Mouse (Mus musculus) left cerebral cortex, adult 2 months (tissue): ENCODE data around the gene Rtn1. TPM values are rescaled to one million over a fixed set of nuclear protein-coding genes. Genes with fewer than 3 reads are reported as not detected.

Experiments used
- DNase-seq, 2 experiments: peaks; one replicate each; pipeline ENCODE4 v3.0.0; 2021 to 2022; ENCODE audit warnings: low spot score in 2 of 2, mixed read lengths in 1 of 2; ENCODE audit errors: extremely low spot score in 1 of 2
- H3K27ac ChIP-seq: fragments of 200-600 bp; 2 replicates; pipeline ENCODE4 v1.8.1; 2022
- H3K4me3 ChIP-seq: fragments of 200-600 bp; 2 replicates; pipeline ENCODE4 v1.8.1; 2022
- CTCF ChIP-seq: fragments of 200-600 bp; IDR thresholded peaks from 2 replicates; pipeline ENCODE4 v1.8.1; 2022; ENCODE audit warnings: antibody characterized with exemption, mild to moderate bottlenecking, moderate library complexity
- intact Hi-C: fragments of 180-260 bp; cut with DNase I; formaldehyde crosslinking; loops from one replicate; pipeline ENCODE4 v1.15.1; 2025
- total RNA-seq, 2 experiments: library from RNA; stranded (reverse); gene quantifications; 2 replicates each; pipeline ENCODE4 v1.2.3; 2021

Gene Rtn1
- total RNA-seq, 2 experiments from 2014 or later = 1,445 to 1,455 TPM

DNA sequence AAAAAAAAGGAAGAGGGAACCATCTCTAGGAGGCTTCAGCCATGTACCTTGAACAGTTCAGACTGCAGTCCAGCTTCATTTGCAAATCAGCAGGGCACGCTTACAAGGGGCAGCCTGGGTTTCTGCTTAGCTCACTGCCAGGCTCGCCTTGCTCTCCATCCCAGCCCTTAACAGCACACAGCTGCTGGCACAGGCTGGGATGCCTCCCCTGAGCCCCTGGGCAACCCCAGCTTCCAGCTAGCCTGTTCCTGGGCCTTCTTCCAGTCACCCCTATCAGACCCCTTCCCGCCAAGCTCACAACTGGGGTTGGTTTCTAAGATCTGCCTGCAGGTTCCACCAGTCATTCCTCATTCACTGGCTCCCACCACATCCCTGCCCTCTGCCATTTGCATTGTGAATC, 155.8 kb downstream of the Rtn1 start:
- intact Hi-C loops = no loop called here
- H3K4me3 ChIP-seq = no peak overlapping the region
- DNase-seq = peak in 1 of 2 experiments; percentile 9
- H3K27ac ChIP-seq = no peak overlapping the region
- no peak for TF ChIP-seq CTCF

DNA sequence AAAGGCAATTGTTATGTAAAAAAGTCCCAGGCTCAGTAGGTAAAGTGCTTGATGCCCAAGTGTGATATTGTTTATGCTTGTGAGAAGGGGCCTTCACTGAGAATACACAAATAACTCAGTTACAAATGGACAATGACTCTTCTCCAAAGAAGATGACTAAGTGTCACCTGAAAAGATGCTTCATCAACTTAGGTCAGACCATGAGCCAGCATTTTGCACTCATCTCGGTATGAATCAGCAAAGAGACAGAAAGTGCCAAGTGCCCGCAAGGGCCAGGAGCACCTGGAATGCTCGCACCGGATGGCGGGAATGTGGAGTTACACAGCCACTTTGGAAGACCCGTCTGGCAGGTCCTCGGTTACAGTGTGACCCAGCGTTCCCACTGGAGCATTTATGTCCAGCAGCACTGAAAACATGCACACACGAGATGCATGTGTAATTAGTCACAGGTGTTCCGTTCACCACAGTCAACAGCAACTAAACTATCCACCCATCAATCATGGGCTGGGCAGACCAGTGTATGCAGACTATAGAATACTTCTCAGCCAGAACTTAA, 156.9 kb downstream of the Rtn1 start:
- intact Hi-C loops = no loop called here
- H3K27ac ChIP-seq = no peak overlapping the region
- no peak for TF ChIP-seq CTCF
- H3K4me3 ChIP-seq = no peak overlapping the region
- DNase-seq = peak in 1 of 2 experiments; percentile 8

DNA sequence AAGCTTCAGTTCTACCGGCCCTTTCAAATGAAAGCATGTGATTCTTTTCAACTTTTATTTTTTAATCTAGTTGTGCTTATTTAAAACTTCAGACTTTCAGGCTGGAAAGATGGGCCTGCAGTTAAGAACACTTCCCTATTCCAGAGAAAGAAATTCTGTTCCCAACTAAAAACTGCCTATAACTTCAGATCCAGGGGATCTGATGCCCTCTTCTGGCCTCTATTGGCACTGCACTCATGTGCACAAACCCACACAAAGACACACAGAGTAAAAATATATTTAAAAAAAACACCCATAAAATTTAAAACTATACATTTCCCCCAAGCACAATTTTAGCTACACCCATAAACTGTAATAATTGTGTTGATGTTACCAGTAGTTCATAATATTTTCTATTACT, 163.9 kb downstream of the Rtn1 start:
- no peak overlapping the region for H3K4me3 ChIP-seq
- no peak overlapping the region for H3K27ac ChIP-seq
- peak; percentile 37 for TF ChIP-seq CTCF
- DNase-seq = no peak
- intact Hi-C loops = no loop called here

DNA sequence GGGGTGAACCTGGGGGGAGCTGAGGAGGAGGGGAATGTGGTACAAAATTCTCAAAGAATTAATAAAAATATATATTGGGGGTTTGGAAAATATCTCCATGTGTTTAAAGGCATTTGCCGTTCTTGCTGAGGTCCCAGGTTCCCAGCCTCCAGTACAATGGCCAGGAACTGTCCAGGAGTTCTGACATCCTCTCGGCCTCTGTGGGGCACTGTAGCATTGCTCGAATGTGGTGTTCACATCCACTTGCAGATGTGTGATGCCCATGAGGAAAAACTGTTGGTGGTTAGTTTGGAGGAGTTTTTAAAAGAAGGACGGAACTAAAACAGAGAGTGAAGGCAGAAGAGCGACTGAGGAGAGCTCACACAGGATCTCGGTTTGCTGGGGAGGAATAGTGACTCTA, 166.0 kb downstream of the Rtn1 start:
- no peak for DNase-seq
- TF ChIP-seq CTCF = peak; percentile 29
- H3K27ac ChIP-seq = no peak overlapping the region
- no peak overlapping the region for H3K4me3 ChIP-seq
- intact Hi-C loops = loop anchor here (2.0 kb wide), 1 partner anchor 14 kb away; no protein-coding TSS in a partner anchor

DNA sequence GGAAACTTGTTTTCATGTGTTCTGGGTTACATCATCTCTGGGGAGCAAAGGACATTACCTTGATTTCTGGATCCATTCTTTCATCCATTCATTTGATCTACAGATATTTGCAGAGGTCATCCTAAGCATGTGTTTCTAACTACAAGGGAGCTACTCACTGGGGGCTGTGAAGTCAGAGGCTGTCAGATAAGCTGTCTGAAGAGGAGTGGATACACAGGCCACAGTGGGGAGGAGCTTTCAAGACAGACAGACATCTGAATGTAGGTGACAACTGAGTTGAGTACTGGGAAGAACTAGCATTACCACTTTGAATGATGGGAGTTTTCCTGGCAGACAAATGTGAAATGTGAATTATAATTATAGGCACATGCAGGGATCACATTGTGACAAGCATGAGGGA, 168.3 kb downstream of the Rtn1 start:
- intact Hi-C loops = no loop called here
- H3K27ac ChIP-seq = peak overlapping the region; percentile 29; the same call in 1 of the 2 replicates
- TF ChIP-seq CTCF = no peak

DNA sequence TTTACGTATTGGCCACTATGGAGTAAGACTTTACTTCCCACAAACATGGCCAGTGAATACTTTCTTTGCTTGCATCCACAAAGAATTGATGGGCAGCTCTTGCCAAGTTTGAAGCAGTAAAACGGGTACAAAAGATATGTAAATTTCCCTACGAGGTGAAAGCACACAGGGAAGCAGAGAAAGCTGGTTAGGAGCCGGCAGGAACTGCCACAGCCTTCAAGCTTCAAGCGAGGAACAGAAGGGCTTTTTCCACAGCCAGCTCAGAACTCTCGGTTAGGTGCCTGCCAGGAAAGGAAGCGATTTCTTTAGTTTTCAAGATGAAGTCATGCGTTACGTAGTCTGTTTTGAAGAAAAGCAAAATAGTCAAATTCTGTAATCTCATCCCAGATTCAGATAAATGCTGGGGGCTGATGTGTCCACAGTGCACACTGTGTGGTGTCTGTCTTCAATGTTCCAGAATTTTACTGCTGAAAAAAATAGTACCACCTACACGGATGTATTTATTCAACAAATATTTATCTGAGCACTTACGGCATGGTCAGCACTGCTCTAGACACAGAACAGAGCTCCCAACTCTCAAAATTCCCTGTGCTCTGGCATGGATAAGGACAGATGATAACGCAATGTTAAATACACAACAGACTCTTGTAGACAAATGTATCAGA, 169.5 kb downstream of the Rtn1 start:
- TF ChIP-seq CTCF = no peak
- H3K4me3 ChIP-seq = no peak overlapping the region
- peak overlapping the region; percentile 68 for H3K27ac ChIP-seq
- intact Hi-C loops = loop anchor here (5.0 kb wide), 2 partner anchors 168 to 523 kb away; partner anchors contain the start of gene Rtn1
- peak in 1 of 2 experiments; percentile 48 for DNase-seq

More for the DNA sequence above, 168.3 kb downstream of the Rtn1 start:
- DNase-seq = no peak
- no peak overlapping the region for H3K4me3 ChIP-seq

- peak overlapping the region; percentile 86; the same call in 1 of the 2 replicates for H3K27ac ChIP-seq
- no peak for DNase-seq
- peak overlapping the region; percentile 83; the same call in 1 of the 2 replicates for H3K4me3 ChIP-seq
- intact Hi-C loops = loop anchor here (5.0 kb wide), 2 partner anchors 170 to 525 kb away; partner anchors contain the start of gene Rtn1
- TF ChIP-seq CTCF = no peak
These were observed 171.6 kb downstream of the Rtn1 start for GRCm38 (mm10) chr12:72237251-72237650.

DNA sequence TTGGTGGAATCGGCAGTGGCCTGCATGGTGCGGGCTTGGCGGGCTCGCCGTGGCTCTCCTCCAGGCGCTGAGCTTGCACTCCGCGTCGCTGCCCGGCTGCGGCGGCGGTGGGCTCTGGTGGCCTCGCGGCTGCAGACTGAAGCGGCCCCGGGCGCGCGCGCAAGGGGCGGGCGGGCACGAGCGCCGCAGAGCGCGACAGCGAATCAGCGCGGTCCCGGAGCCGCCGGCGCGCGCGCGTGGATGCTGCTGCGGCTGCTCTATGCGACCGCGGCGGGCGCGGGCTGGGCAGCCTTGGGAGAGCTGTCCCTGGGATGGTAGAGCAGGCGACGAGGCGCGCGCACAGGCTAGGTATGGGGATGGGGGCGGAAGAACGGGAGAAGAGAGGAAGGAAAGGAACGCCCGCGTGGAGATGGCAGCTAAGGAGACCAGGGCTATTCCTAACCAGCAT, 172.3 kb downstream of the Rtn1 start:
- TF ChIP-seq CTCF = no peak
- peak overlapping the region; percentile 83 for H3K4me3 ChIP-seq
- intact Hi-C loops = loop anchor here (1.0 to 5.0 kb wide), 3 partner anchors 49 to 526 kb away; partner anchors contain the start of gene Rtn1
- H3K27ac ChIP-seq = peak overlapping the region; percentile 93
- DNase-seq = peak; percentile 86 to 88

GRCm38 (mm10) chr12:72235621-72236351, 173.1 kb downstream of the Rtn1 start:
- H3K4me3 ChIP-seq = peak overlapping the region; percentile 83
- no peak for TF ChIP-seq CTCF
- H3K27ac ChIP-seq = peak overlapping the region; percentile 93
- intact Hi-C loops = loop anchor here (1.0 to 5.0 kb wide), 3 partner anchors 50 to 527 kb away; partner anchors contain the start of gene Rtn1
- DNase-seq = no peak

DNA sequence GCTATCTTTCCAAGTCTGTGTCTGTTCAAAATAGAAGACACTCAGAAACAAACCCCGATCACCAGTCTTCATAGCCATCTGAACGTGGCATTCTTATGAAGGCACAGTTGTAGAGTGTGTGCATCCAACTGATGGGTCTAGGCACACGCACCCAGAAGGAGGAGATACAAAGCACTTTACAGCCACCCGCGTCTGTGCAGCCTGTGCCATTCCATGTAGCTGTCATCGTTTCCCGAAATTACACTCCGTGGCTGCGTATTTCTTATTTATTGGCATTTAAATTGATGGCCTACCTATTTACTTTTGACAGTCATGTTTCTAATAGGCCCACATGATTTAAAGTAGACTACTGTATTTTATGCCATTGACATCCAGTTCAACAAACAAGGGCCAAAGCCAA, 173.9 kb downstream of the Rtn1 start:
- intact Hi-C loops = loop anchor here (5.0 kb wide), 2 partner anchors 172 to 527 kb away; partner anchors contain the start of gene Rtn1
- H3K27ac ChIP-seq = peak overlapping the region; percentile 93

DNA sequence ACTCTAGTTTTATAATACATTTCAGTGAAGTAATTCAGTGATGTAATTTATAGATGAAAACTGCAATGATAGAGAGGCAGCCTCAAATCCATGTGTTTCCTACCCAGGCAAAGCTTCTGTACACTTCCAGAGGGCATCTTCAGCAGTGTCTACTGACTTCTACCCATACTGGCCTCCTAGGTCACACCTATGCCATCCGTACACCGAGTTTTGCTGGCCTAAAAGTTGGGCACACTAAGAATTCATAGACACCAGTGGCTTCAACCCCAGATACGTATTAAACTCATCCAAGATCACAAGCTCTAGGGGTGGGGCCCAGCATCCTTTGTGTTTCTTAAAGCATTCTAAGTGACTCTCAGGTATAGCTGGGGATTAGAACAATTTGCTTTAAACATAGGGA, 174.7 kb downstream of the Rtn1 start:
- no peak for DNase-seq
- intact Hi-C loops = no loop called here
- TF ChIP-seq CTCF = no peak

More for the DNA sequence above, 173.9 kb downstream of the Rtn1 start:
- no peak for TF ChIP-seq CTCF
- H3K4me3 ChIP-seq = peak overlapping the region; percentile 83
- DNase-seq = no peak

More for the DNA sequence above, 174.7 kb downstream of the Rtn1 start:
- Histone ChIP-seq H3K27ac (peak overlapping the region; percentile 93), H3K4me3 (peak overlapping the region; percentile 83)
